Mouse (Mus musculus) megakaryocyte progenitor cell, adult 5-6 weeks (primary cell): ENCODE measurements around the gene Nmur1. TPM values are rescaled to one million over a fixed set of nuclear protein-coding genes. Genes with fewer than 3 reads are reported as not detected.

Experiments used
- ATAC-seq: replicated peaks from 2 replicates; pipeline ENCODE4 v1.8.0; 2016; ENCODE audit warnings: mild to moderate bottlenecking, moderate TSS enrichment, inconsistent platforms; ENCODE audit not compliant: poor library complexity
- total RNA-seq, 2 experiments: library from RNA; stranded (forward) in 1 of 2; stranded (reverse) in 1 of 2; fragments of 157-497, 149-512 nt in 1 of 2; fragments of 200-1000 nt in 1 of 2; gene quantifications; 2 replicates each; pipeline versions ENCODE4 v1.2.3 to v1.2.4; 2015 to 2017

Gene Nmur1
- total RNA-seq, 2 experiments from 2014 or later, result 1.0 TPM; not detected in 1

GRCm38 (mm10) chr1:86414715-86415114 is 11.3 kb downstream of the Nmur1 start:
- ATAC-seq, result no peak

DNA sequence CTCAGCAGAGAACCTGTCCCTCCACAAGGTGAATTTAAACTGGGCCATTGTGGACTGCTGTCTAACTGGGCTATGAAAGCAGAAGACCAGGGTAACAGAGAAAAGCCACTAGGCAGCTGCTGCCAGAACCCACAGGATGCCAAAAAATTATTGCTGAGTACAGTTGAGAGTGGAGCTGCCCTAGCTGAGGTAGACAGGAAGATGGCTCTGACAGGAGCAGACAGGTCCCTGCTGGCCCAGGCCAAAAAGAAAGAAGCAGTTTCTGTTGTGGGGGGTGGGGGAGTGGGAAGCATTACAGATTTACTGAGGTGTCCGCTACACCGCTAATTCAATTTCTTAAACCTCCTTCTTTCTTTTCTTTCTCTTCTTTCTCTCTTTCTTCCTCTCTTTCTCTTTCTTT is 16.6 kb downstream of the Nmur1 start:
- ATAC-seq, result no peak

GRCm38 (mm10) chr1:86408515-86408914 is 17.5 kb downstream of the Nmur1 start:
- no peak for ATAC-seq

DNA sequence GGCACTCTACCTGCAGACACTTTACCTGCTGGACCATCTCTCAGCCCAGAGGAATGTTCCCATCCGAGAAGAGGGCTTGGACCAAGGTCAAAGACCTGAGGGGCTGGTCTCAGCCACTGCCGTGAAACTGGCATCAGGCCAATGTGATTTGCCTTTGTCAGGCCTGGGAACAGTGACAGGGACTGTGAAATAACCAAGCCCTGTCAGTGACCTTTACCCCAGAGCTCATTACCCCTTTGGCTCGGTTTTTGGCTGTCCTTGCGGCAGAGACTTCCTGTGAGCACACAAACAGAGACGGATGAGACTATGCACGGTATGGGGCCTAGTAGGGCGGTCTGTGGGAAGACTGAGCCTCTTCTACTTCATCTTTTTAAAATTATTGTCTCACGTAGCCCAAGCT is 19.1 kb downstream of the Nmur1 start:
- ATAC-seq, result peak; percentile 66

DNA sequence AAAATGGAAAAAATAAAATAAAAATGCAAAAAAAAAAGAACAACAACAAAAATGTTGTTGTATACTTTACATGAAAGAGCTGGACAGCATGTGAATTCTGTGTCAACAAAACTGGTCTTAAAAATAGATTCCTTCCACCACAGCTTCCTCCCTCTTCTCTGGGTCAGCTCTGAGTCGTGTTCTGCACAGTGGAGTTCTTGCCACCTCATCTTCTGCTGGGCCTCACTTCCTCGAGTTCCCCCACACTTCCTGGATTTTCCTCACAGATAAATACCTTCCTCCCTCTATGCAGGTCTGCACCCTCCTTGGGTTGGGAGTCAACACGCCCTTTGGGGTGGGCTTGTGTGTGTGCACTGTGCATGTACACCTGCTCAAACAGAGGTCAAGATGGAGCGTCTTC is 19.7 kb downstream of the Nmur1 start:
- peak; percentile 59 for ATAC-seq

GRCm38 (mm10) chr1:86404834-86405233 is 21.2 kb downstream of the Nmur1 start:
- ATAC-seq, result peak; percentile 67; the same call in 1 of the 2 replicates

DNA sequence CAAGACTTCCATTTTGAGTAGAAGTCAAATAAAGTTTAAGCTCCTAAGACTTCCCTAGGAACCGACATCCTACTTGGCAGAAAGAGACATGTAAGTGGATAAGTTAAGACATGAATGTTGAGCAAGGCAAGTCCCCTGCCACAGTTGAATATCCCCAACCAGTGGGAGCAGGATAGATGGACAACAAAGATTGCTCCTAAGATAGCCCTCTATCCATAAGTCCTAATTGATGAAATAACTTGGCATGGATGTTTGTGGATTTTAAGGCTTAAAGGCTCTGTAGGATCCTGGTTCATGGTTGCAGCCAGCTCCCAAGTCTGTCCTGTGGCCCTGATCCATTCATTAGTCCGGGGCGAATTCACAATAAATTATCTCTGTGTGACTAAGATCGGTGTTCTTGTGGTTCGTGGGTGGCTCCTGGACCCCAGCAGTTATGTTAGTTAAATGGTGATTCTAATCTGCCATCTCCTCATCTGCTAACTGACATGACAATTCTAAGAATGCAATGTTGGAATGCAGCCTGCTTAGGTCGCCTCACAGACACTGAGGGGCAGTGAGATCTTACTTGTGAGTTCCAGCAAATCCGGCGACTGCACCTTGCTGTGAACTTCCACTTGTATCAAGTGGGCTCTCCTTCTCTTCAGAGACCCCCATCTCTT is 25.8 kb downstream of the Nmur1 start:
- ATAC-seq, result no peak

GRCm38 (mm10) chr1:86399322-86399721 is 26.7 kb downstream of the Nmur1 start:
- peak; percentile 93 for ATAC-seq

- peak; percentile 82 for ATAC-seq
Measured at GRCm38 (mm10) chr1:86398222-86398621, 27.8 kb downstream of the Nmur1 start.

DNA sequence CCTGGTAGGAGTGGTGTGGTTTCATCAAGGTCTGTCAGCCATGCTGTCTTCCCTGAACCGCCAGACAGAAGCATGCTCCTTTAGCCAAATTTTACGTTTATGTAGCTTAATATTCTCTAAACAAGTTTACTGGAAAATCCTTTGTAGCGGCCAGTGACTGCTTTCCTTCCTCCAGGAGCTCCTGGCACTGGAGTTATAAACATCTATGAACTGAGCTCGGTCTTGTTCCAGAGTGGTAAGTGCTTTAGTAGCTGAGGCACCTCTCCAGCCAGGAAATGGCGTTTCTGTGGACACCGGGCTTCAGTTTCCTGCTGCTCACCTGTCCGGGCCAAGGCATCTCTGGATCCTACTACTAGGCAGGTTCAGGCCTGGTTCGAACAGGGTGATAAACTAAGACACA is 28.4 kb downstream of the Nmur1 start:
- ATAC-seq, result no peak

DNA sequence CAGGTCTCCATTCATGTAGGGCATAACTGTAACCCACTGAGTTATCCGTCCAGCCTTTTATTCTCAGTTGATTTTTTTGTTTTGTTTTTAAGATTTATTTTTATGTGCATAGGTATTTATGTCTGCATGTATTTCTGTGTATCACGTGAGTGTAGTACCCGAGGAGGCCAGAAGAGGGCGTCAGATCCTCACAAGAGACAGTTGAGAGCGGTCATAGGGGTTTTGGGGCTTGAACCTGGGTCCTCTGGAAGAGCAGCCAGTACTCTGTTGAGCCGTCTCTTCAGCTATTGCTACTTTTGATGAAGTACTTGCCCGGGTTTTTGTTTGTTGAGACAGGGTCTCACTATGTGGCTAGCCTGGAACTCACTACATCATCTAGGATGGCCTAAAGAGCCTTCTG is 30.1 kb downstream of the Nmur1 start:
- ATAC-seq, result no peak

DNA sequence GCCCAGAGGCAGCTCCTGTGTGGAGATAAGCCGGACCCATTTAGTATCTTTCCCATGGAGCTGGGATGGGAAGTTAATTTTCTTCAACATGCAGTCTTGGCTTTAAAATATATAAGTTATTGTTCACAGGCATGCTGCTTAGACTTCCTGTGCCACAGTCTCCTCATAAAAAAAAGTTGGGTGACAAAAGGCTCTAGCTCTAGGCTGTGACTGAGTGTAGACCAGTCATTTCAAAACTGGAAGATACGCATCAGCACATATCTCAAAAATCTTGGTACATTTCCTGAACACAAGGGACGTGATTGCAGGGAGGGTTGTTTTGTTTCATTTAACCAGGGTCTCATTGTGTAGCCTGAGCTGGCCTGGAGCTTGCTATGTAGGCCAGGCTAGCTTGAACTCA is 31.8 kb downstream of the Nmur1 start:
- ATAC-seq, result no peak

DNA sequence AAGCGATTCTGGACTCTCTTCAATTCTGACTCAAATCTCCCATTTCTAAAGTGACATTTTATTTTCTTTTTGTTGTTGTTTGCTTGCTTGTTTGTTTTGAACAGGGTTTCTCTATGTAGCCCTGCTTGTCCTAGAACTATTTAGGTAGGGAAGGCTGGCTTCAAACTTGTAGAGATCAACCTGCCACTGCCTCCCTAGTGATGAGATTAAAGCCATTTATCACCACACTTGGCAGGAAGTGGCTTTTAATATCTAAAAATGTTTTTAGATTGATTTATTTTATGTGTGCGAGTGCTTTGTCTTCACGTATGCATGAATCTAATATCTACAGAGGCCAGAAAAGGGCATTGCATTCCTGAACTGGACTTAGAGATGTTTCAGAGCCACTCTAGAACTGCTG is 32.8 kb downstream of the Nmur1 start:
- ATAC-seq, result no peak

DNA sequence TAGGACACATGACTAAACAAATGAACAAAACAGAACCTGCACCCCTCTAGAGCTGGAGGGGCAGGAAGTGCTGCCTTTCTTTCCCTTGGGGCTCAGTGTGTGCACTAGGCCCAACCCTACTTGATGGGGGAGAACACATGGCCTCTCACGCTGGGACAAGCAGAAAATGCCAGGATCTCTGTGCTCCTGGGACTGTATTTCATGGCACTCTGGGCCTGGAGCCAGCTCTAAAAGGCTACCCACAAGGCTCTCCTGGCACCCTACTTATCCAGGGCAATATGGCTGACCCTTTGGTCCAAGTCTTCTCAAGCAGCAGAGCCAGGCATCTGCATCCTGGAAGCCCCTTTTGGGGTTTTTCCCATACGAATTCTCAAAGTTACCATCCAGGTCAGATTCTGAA is 34.6 kb downstream of the Nmur1 start:
- no peak for ATAC-seq

GRCm38 (mm10) chr1:86389230-86389629 is 36.8 kb downstream of the Nmur1 start:
- peak; percentile 84 for ATAC-seq

DNA sequence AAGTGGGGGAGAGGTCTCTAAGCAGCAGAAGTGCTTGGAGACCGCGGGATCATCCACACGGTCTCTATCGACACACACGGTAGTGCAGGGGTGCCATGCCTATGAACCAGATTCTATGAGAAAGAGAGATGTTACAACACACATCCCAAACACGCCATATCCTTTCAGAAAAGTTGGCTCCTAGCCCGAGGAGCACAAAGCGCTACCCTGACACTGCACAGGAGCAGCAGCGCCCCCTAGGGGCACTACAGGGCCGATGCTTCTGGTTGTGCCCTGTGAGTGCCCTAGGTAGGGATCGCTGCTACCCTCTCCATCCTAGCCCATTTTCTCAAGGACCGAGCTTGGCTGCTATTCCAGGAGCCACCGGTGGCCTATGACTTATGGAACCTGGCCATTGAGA is 45.0 kb downstream of the Nmur1 start:
- ATAC-seq, result peak; percentile 91

DNA sequence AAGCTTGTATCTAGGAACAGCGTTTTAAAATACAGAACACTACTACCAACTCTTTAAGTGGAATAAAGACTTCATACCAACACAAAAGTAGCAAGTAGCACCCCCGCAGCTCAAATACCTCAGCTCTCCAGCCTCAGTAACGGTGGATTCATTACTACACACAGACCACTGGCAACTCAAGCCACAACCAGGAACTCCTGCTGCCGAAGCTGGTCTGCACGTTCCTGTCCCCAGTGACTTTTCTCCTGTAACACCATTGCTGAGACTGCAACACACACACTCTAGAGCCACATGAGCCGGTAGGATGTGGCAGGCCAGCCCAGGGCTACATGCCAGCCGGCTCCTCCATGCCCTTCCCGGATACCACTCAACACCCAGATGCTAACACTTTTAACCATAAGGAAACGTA is 46.9 kb downstream of the Nmur1 start:
- peak; percentile 47 for ATAC-seq

DNA sequence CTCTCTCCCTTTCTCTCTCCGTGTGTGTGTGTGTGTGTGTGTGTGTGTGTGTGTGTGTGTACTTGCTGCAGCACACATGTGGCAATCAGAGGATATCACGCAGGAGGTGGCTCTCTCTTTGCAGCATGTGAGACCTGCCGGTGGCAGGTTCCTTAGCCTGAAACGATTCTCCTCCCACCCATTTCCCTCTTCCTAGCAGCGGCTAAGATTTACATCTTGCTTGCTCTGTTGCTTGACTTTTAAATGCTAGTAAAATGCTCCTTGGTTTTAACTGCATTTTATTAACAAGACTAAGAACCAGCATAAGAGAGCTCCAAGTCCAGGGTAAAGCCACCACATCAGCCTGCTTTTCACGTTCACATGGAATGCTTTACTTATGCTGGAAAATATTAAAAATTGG is 47.4 kb downstream of the Nmur1 start:
- 0 out of 2 replicates have a peak, but pooled peaks have one; percentile 29 for ATAC-seq

DNA sequence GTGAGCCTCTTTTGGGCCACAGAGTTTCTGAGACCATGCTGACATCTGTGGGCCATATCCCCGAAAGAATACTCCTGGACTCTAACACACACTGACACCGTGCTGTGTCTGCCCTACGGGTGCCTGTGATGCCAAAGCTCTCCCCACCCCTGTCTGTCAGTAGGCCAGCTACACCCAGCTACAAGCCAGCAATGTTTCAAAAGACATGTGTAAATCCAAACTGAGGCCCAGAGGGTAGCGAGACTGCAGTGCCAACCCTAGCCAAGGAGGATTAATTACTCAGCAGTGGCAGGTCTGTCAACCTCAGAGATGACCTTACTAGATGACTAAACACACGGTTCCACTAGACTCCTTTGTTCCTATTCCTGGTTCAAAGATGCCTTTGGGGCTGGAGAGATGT is 49.7 kb downstream of the Nmur1 start:
- ATAC-seq, result no peak

DNA sequence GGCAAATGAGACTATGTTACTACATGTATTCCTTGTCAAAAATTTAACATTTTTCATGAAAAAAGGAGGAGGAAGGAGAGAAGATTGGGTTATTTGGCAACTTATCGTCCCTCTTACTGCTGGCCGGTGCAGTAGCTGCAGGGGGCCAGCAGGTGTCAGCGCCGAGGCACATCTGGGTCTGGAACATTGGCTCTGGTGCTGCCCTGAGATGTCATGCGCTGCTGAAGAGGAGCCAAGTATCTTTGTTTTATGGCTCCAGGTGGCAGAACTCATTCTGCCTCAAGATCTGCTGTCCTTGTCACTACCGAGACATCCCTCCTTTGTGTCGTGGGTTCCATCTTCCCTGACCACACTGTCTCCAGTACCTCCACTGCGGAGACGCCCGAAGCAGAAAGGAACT is 54.0 kb downstream of the Nmur1 start:
- ATAC-seq, result peak; percentile 100

DNA sequence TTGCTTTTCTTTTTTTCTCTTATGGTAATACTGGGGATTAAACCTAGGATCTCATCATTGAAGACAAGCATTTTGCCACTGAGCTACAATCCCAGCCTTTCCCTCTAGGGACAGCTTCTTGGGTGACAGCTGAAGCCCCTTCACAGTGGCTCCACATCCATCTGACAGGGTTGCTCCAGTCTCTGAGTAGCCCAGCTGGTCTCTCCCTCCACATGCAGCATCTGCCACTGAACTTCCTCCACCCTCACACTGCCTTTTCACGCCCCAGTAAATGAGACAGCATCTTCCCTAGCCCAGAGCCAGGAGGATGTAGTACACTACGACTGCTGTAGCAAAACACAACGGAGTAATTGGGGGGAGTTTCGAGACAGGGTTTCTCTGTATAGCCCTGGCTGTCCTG is 57.9 kb downstream of the Nmur1 start:
- ATAC-seq, result no peak

- peak; percentile 15; the same call in 1 of the 2 replicates for ATAC-seq
Measured at GRCm38 (mm10) chr1:86363671-86364070, 62.4 kb downstream of the Nmur1 start.
